Mouse (Mus musculus): ENCODE measurements at regions not wholly inside any gene's neighbourhood (a gene's known extent, or its start where the extent isn't known, plus 50 kb on each side); places are given as distances from the start of the nearest gene placed in this dataset.

GRCm38 (mm10) chr4:66524456-66524855 is 120.0 kb upstream of the Astn2 start:
- H3K4me2 ChIP-seq (replicated peaks) = no peak overlapping the region
- no peak for ATAC-seq (ENCODE audit: low FRiP score, low read depth)
- no peaks in the 10 kb centered on the region for H3K9me3 ChIP-seq
- H3K4me3 ChIP-seq = no peak overlapping the region
- no peak overlapping the region for H3K9ac ChIP-seq
- H3K36me3 ChIP-seq = no peaks in the 10 kb centered on the region
- no peaks in the 10 kb centered on the region for H3K4me1 ChIP-seq
- H3K27ac ChIP-seq = no peak overlapping the region
- 74% methylated on average over 5 of the region's 5 CpGs for WGBS
- H3K27me3 ChIP-seq (replicated peaks) = no peaks in the 10 kb centered on the region

- Histone ChIP-seq H3K36me3 (no peaks in the 10 kb centered on the region), H3K4me3 (no peak overlapping the region), H3K9me3 (no peaks in the 10 kb centered on the region), H3K9ac (no peak overlapping the region), H3K27ac (no peak overlapping the region), H3K4me1 (no peaks in the 10 kb centered on the region), H3K4me2 (replicated peaks) (no peak overlapping the region), H3K27me3 (replicated peaks) (no peaks in the 10 kb centered on the region)
- no peak for ATAC-seq (ENCODE audit: low FRiP score, low read depth)
- 88% methylated on average over 2 of the region's 2 CpGs for WGBS
These were observed 119.5 kb upstream of the Astn2 start for GRCm38 (mm10) chr4:66523886-66524245.

GRCm38 (mm10) chr4:66523238-66523885 is 119.0 kb upstream of the Astn2 start:
- 46% methylated on average over 8 of the region's 8 CpGs for WGBS
- Histone ChIP-seq H3K9me3 (no peaks in the 10 kb centered on the region), H3K9ac (no peak overlapping the region), H3K27me3 (replicated peaks) (no peaks in the 10 kb centered on the region), H3K36me3 (no peaks in the 10 kb centered on the region), H3K4me3 (no peak overlapping the region), H3K4me2 (replicated peaks) (no peak overlapping the region), H3K4me1 (no peaks in the 10 kb centered on the region), H3K27ac (no peak overlapping the region)
- ATAC-seq (ENCODE audit: low FRiP score, low read depth) = peak; percentile 88

GRCm38 (mm10) chr4:66522097-66522809 is 117.8 kb upstream of the Astn2 start:
- Histone ChIP-seq H3K27ac (no peak overlapping the region), H3K9ac (no peak overlapping the region), H3K4me1 (no peaks in the 10 kb centered on the region), H3K27me3 (replicated peaks) (no peaks in the 10 kb centered on the region), H3K4me2 (replicated peaks) (no peak overlapping the region), H3K9me3 (no peaks in the 10 kb centered on the region), H3K4me3 (no peak overlapping the region), H3K36me3 (no peaks in the 10 kb centered on the region)
- 0 out of 2 replicates have a peak, but pooled peaks have one; percentile 8 for ATAC-seq (ENCODE audit: low FRiP score, low read depth)
- 82% methylated on average over 2 of the region's 2 CpGs for WGBS

GRCm38 (mm10) chr4:66520796-66521195 is 116.4 kb upstream of the Astn2 start:
- WGBS = 70% methylated on average over 3 of the region's 3 CpGs
- Histone ChIP-seq H3K27me3 (replicated peaks) (no peaks in the 10 kb centered on the region), H3K4me1 (no peaks in the 10 kb centered on the region), H3K4me2 (replicated peaks) (no peak overlapping the region), H3K9me3 (no peaks in the 10 kb centered on the region), H3K27ac (no peak overlapping the region), H3K4me3 (no peak overlapping the region), H3K36me3 (no peaks in the 10 kb centered on the region), H3K9ac (no peak overlapping the region)
- ATAC-seq (ENCODE audit: low FRiP score, low read depth) = no peak

GRCm38 (mm10) chr4:66515815-66516214 is 111.4 kb upstream of the Astn2 start:
- no peak overlapping the region for H3K27ac ChIP-seq
- H3K4me3 ChIP-seq = no peak overlapping the region
- H3K4me1 ChIP-seq = no peaks in the 10 kb centered on the region
- H3K4me2 ChIP-seq (replicated peaks) = no peak overlapping the region
- no peaks in the 10 kb centered on the region for H3K27me3 ChIP-seq (replicated peaks)
- no peaks in the 10 kb centered on the region for H3K9me3 ChIP-seq
- no peak overlapping the region for H3K9ac ChIP-seq
- ATAC-seq (ENCODE audit: low FRiP score, low read depth) = no peak
- WGBS = 80% methylated on average over 1 of the region's 1 CpGs
- H3K36me3 ChIP-seq = no peaks in the 10 kb centered on the region

GRCm38 (mm10) chr4:66483496-66483895 is 79.1 kb upstream of the Astn2 start:
- H3K27ac ChIP-seq = no peak overlapping the region
- H3K9ac ChIP-seq = no peak overlapping the region
- WGBS = 84% methylated on average over 6 of the region's 6 CpGs

GRCm38 (mm10) chr4:66482495-66483291 is 78.3 kb upstream of the Astn2 start:
- Histone ChIP-seq H3K4me2 (replicated peaks) (no peak overlapping the region), H3K27ac (no peak overlapping the region), H3K36me3 (no peaks in the 10 kb centered on the region), H3K9ac (no peak overlapping the region), H3K9me3 (no peaks in the 10 kb centered on the region), H3K4me3 (no peak overlapping the region), H3K4me1 (no peaks in the 10 kb centered on the region), H3K27me3 (replicated peaks) (no peaks in the 10 kb centered on the region)
- WGBS = 71% methylated on average over 2 of the region's 2 CpGs
- ATAC-seq (ENCODE audit: low FRiP score, low read depth) = peak; percentile 89

More at GRCm38 (mm10) chr4:66483496-66483895, 79.1 kb upstream of the Astn2 start:
- ATAC-seq (ENCODE audit: low FRiP score, low read depth) = no peak
- Histone ChIP-seq H3K4me3 (no peak overlapping the region), H3K36me3 (no peaks in the 10 kb centered on the region), H3K9me3 (no peaks in the 10 kb centered on the region), H3K4me1 (no peaks in the 10 kb centered on the region), H3K4me2 (replicated peaks) (no peak overlapping the region), H3K27me3 (replicated peaks) (no peaks in the 10 kb centered on the region)

GRCm38 (mm10) chr4:66478601-66479217 is 74.3 kb upstream of the Astn2 start:
- Histone ChIP-seq H3K27me3 (replicated peaks) (no peaks in the 10 kb centered on the region), H3K9me3 (no peaks in the 10 kb centered on the region), H3K36me3 (no peaks in the 10 kb centered on the region), H3K4me3 (no peak overlapping the region), H3K27ac (no peak overlapping the region), H3K4me2 (replicated peaks) (no peak overlapping the region), H3K4me1 (no peaks in the 10 kb centered on the region), H3K9ac (no peak overlapping the region)
- WGBS = 63% methylated on average over 8 of the region's 8 CpGs
- peak; percentile 49 for ATAC-seq (ENCODE audit: low FRiP score, low read depth)
